Mouse (Mus musculus): ENCODE measurements around the gene Sf3a1.

Sf3a1 gene

DNA sequence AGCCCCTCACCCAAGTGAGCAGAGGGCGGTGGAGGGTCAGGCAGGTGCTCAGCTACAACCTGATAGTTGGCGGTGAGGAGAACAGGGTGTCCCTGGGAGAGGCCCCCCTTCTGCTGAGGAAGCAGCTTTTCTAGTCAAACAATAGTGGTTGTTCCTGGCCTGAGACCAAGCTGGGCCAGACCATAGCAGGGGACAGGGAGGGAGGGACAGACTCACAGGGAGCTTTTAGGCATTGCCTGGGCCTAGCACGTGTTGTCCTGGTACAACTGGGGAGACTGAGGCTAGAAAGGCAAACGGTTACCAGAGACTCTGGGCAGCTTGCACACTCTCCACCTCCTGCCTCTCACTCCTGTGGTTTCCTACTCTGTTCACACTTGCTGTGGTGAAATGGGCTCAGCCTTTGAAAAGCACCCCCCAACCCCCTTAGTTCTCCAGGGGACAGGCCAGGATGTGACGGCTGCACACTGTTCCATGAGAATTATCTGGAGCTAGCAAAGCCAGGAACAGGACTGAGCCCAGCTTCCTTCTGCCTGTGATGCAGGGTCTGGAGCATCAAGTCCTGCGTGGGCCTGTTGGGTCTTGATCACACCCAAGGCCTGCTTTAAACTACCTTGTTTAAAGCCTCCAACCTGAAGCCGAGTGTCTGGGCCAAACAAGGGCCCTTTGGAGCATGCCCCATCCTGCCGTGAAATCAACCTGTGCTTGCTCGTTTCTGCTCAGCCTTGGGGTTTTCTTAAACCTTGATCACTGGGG is 56.3 kb downstream of the Sf3a1 start:
- no peak for DNase-seq (ENCODE audit: low read depth)

GRCm38 (mm10) chr11:4217914-4218629 is 57.9 kb downstream of the Sf3a1 start, which contains the start of gene Castor1:
Gene Castor1, plus strand, starts transcription at chr11:4218225.
- DNase-seq (ENCODE audit: low read depth): peak; percentile 93

- peak; percentile 26 for DNase-seq (ENCODE audit: low read depth)
Measured at GRCm38 (mm10) chr11:4218637-4219036, 58.5 kb downstream of the Sf3a1 start.

- peak; percentile 62 for DNase-seq (ENCODE audit: low read depth)
Measured at GRCm38 (mm10) chr11:4219317-4219751, 59.2 kb downstream of the Sf3a1 start.

- no peak for DNase-seq (ENCODE audit: low read depth)
Measured at GRCm38 (mm10) chr11:4219908-4220307, 59.8 kb downstream of the Sf3a1 start.

DNA sequence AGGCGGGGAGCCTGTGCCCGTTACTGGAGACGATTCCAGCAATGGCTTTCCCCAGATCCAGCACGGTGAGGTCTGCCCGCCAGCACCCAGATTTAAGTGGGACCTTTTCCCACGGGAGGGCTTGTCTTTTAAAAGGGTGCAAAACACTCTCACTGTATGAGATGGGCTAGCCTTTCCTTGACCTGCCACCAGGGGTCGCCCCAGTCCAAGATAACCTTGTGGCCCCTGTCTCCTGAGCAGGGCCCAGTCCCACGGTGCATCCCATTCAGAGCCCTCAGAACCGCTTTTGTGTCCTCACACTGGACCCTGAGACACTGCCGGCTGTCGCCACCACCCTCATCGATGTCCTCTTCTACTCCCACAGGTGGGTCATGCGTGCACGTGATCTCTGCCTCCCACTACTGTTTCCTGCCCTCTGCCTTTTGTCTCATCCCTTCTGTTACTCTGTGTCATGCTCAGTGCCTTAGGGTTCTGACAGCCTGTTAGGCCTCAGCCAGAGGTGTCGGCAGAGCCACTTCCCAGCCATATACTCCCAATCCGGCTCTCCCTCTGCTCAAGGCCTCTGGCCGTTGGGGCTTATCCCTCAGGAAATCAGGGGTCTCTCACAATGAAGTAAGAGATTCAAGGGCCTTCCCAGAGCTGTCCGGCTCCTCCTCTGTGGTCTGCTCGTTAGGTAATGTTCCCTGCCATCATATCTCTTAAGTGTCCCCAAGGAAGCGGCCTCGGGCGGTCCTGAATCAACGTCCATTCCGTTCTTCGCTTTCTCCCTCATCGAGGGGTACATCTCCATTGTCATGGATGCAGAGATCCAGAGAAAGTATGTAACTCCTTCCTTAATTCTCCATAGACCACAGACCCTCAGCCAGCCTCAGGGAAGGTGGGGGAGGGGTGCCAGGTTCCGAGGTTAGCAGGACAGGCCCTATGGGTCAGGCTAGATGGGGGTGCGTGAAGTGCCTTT is 60.6 kb downstream of the Sf3a1 start:
- DNase-seq (ENCODE audit: low read depth): peak; percentile 91

DNA sequence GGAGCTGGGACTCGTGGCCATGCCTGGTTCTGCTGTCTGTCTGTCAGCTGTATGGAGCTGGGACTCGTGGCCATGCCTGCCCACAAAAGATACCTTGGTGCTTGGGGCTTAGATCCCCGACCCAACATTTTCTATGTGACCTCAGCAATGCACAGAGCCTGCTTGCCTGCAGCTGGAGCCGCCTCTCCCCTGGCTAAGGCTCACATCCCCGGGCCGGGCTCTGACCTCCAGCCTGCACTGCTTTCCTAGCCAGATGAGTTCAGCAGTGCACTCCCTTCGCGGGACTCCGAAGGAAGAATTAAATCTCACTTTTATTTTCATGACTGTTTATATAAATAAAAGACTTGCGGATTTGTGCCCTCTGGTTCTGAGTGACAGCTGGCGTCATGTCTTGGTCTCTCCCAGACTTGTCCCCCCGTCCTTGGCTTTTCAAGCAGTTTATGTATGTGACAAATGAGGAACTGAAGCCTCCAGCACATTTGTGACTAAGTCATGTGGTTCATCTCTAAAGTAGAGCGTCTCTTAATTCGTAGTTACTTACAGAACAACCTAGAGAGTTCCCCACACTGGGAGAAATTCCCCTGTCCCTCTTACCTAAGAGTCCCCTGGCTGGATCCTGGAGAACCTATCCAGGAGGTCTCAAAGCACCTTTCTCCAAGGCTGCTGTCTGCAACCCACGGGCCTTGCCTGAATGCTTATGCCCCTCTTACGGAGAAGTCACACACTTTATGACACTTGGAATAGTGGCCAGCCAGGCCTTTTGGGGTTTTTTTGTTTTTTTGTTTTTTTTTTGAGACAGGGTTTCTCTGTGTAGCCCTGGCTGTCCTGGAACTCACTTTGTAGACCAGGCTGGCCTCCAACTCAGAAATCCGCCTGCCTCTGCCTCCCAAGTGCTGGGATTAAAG is 62.1 kb downstream of the Sf3a1 start:
- DNase-seq (ENCODE audit: low read depth): no peak

GRCm38 (mm10) chr11:4223393-4224188 is 63.4 kb downstream of the Sf3a1 start:
- DNase-seq (ENCODE audit: low read depth): no peak

- DNase-seq (ENCODE audit: low read depth): no peak
Measured at GRCm38 (mm10) chr11:4224223-4224622, 64.1 kb downstream of the Sf3a1 start.

- no peak for DNase-seq (ENCODE audit: low read depth)
Measured at GRCm38 (mm10) chr11:4226569-4227325, 66.6 kb downstream of the Sf3a1 start.

DNA sequence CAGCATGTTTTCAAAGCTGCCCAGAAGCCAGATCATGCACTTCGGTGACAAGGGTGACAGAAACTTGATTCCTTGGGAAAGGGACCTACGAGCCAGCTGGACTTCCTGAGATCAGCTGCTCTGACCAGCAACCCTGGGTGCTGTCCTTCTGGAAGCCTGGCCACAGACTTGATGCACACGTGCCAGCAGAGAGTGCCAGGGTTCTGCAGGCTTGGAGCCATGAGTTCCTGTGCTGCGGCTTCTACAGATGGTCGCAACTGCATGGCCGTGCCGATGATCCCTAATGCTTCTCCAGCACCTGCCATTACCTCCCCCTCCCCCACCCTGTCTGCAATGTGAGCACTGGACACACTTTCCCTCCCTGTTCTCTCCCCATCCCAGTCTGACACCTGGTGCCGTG is 68.3 kb downstream of the Sf3a1 start:
- DNase-seq (ENCODE audit: low read depth): no peak

GRCm38 (mm10) chr11:4229841-4230240 is 69.7 kb downstream of the Sf3a1 start:
- no peak for DNase-seq (ENCODE audit: low read depth)

DNA sequence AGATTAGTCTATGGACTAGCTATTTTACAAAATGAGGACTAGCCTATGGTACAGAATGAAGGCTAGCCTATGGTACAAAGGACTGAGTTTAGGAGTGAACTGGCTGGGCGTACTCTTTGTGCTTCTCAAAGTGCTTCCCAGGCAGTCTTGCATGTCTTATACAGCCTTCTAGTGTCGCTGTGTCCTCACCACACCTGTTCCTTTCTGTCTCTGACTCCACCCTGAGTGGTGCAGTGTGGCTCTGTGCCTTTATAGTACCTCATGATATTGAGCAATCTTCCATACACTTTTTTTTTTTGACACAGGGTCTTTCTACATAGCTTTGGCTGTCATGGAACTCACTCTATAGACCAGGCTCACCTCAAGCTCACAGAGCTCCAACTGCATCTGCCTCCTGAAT is 71.3 kb downstream of the Sf3a1 start:
- DNase-seq (ENCODE audit: low read depth): no peak
